Mouse (Mus musculus): ENCODE data around the gene Anapc10.

- TF ChIP-seq CTCF (IDR thresholded peaks at IDR 0.05; ENCODE audit: borderline replicate concordance, extremely low read depth, insufficient read depth, insufficient read length), result no peak
- TF ChIP-seq POLR2A (IDR thresholded peaks at IDR 0.05; ENCODE audit: borderline replicate concordance, extremely low read depth, insufficient read depth, insufficient read length, poor library complexity, severe bottlenecking), result no peak
These were observed 30.7 kb upstream of the Anapc10 start for GRCm38 (mm10) chr8:79680965-79681364.

All from brain, embryonic 14.5 days (tissue).